Mouse (Mus musculus) stomach, embryonic 15.5 days (tissue): ENCODE measurements around the gene Lamtor5. TPM values are rescaled to one million over a fixed set of nuclear protein-coding genes. Genes with fewer than 3 reads are reported as not detected.
A peak's percentile ranks its signal among the peaks of the same experiment; 100 is the strongest.

Source experiments
- ATAC-seq: fragments of 200-750 bp; cut with Nextera tagmentation; 2 replicates; pipeline ENCODE4 v1.8.0; 2017; ENCODE audit warnings: low read depth, moderate number of reproducible peaks, moderate TSS enrichment; ENCODE audit not compliant: insufficient read depth, low FRiP score
- H3K27ac ChIP-seq: fragments of 300-500 bp; sonication (generic); 2 replicates; pipeline ENCODE4 v1.5.1; 2015; ENCODE audit warnings: mild to moderate bottlenecking, inconsistent platforms
- H3K27me3 ChIP-seq: fragments of 300-500 bp; sonication (generic); replicated peaks from 2 replicates; pipeline ENCODE4 v1.6.1; 2015; ENCODE audit warnings: inconsistent platforms
- H3K36me3 ChIP-seq: fragments of 300-500 bp; sonication (generic); 2 replicates; pipeline ENCODE4 v1.6.1; 2015; ENCODE audit warnings: inconsistent platforms
- H3K4me1 ChIP-seq: fragments of 300-500 bp; sonication (generic); 2 replicates; pipeline ENCODE4 v1.6.1; 2015; ENCODE audit warnings: inconsistent platforms
- H3K4me2 ChIP-seq: fragments of 300-500 bp; sonication (generic); 2 replicates; pipeline ENCODE4 v1.6.1; 2015; ENCODE audit warnings: mild to moderate bottlenecking, inconsistent platforms
- H3K4me3 ChIP-seq: fragments of 300-500 bp; sonication (generic); replicated peaks from 2 replicates; pipeline ENCODE4 v1.5.1; 2015; ENCODE audit warnings: inconsistent platforms
- H3K9ac ChIP-seq: fragments of 300-500 bp; sonication (generic); 2 replicates; pipeline ENCODE4 v1.6.1; 2015; ENCODE audit warnings: inconsistent platforms
- H3K9me3 ChIP-seq: fragments of 300-500 bp; sonication (generic); 2 replicates; pipeline ENCODE4 v1.6.1; 2016; ENCODE audit warnings: inconsistent platforms
- WGBS: fragments of 180-500 bp; shearing (Covaris S2); methylation state at CpG from one replicate; pipeline ENCODE4 v1.1.7; 2015; 5-methylcytosine and 5-hydroxymethylcytosine counted together
- polyA plus RNA-seq: library from polyadenylated mRNA; unstranded; fragments of >200 nt; fragmentation: Nextera tagmentation; extraction: Ambion mirVana; gene quantifications from 2 replicates; pipeline ENCODE4 v1.2.1, GENCODE M21; 2015

Gene Lamtor5
- polyA plus RNA-seq, 1 experiment from 2014 or later = 192 TPM

DNA sequence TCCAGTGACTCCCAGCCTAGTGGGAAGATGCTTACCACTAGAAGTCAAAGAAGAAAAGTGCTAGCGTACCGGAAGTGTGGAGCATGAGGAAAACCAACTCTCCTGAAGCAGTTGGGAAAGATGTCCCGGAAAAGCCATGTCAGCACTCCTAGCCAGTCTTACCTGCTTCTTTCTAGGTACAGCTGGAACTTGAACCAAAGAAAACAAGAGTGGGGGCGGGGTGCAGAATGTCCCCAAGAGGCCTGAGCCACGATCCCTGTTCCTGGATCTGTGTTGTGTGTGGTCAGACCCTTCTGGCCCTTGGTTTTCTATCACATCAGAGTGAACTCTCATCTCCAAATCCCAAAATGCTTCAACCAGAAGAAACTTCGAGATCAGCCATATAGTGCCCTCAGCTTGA, 31.8 kb upstream of the Lamtor5 start:
- H3K9ac ChIP-seq = no peak overlapping the region
- no peak overlapping the region for H3K4me2 ChIP-seq
- no peaks in the 10 kb centered on the region for H3K9me3 ChIP-seq
- WGBS = 81% methylated on average over 6 of the region's 6 CpGs
- H3K4me1 ChIP-seq = no peaks in the 10 kb centered on the region
- H3K27ac ChIP-seq = no peak overlapping the region
- H3K4me3 ChIP-seq = no peak overlapping the region
- ATAC-seq = no peak
- no peaks in the 10 kb centered on the region for H3K36me3 ChIP-seq
- H3K27me3 ChIP-seq = no peaks in the 10 kb centered on the region

DNA sequence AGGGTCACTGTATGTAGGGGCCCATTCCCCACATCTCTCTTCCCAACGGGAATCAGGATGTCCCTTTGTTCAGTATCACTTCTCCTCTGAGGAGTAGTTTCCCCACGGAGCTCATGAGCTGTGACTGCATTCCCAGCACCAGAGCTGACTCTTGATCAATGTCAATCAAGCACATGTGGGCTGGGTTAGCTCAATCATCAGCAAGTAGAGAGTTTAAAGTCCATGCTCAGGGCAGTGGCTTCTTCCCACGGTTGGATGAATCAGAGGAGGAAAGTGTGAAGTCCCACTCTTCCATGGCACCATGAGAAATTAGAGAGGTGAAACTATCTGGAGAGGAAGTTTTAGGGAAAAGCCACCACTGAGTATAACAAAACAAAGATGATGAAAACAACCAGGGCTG, 29.6 kb upstream of the Lamtor5 start:
- H3K27me3 ChIP-seq = no peaks in the 10 kb centered on the region
- H3K4me2 ChIP-seq = no peak overlapping the region
- ATAC-seq = no peak
- H3K9me3 ChIP-seq = no peaks in the 10 kb centered on the region
- WGBS = 63% methylated on average over 3 of the region's 3 CpGs
- no peaks in the 10 kb centered on the region for H3K36me3 ChIP-seq
- H3K4me3 ChIP-seq = no peak overlapping the region
- H3K4me1 ChIP-seq = no peaks in the 10 kb centered on the region
- no peak overlapping the region for H3K27ac ChIP-seq
- H3K9ac ChIP-seq = no peak overlapping the region

DNA sequence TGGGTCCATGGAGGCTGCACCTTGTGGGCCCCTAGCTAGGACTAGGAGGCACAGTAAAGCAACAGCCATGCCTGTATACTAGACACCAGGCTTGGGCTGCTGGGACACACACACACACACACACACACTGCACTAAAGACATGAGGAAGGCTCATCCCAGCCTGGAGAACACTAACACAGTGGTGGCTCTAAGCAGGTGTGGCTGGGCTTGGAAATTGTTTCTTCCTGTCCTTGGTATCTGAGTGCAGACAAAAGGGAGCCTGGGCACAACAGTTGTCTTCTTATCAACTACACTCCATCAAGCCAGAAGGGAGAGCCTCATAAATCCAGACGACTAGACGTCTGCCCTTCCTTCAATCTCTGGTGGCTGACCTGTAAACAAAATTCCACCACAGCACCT, 28.3 kb upstream of the Lamtor5 start:
- H3K27me3 ChIP-seq = no peaks in the 10 kb centered on the region
- no peaks in the 10 kb centered on the region for H3K9me3 ChIP-seq
- no peaks in the 10 kb centered on the region for H3K36me3 ChIP-seq
- 20% methylated on average over 2 of the region's 2 CpGs for WGBS
- no peak overlapping the region for H3K4me2 ChIP-seq
- no peak overlapping the region for H3K4me3 ChIP-seq
- no peaks in the 10 kb centered on the region for H3K4me1 ChIP-seq
- ATAC-seq = no peak
- H3K9ac ChIP-seq = no peak overlapping the region
- no peak overlapping the region for H3K27ac ChIP-seq

DNA sequence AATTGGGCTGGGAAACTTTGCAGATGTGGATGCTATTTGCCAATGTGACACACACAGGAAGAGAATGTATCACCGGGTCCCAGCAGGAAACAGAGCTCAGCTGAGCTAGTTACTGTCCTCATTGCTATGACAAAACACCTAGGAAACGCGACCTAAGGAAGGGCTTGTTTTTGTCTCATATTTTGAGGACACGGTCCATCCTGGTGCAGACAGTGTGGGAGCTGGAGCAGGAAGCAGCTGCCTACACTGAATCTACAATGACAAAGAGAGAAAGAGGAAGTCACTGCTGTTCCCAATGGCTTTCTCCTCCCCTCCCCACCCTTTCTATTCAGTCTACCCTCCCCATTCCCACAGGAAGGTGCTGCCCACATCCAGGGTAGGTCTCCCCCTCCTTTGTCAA, 26.6 kb upstream of the Lamtor5 start:
- no peak overlapping the region for H3K27ac ChIP-seq
- no peaks in the 10 kb centered on the region for H3K4me1 ChIP-seq
- ATAC-seq = no peak
- H3K9me3 ChIP-seq = no peaks in the 10 kb centered on the region
- H3K36me3 ChIP-seq = no peaks in the 10 kb centered on the region
- H3K4me2 ChIP-seq = no peak overlapping the region
- H3K9ac ChIP-seq = no peak overlapping the region
- no peak overlapping the region for H3K4me3 ChIP-seq
- no peaks in the 10 kb centered on the region for H3K27me3 ChIP-seq
- WGBS = 55% methylated on average over 4 of the region's 4 CpGs

DNA sequence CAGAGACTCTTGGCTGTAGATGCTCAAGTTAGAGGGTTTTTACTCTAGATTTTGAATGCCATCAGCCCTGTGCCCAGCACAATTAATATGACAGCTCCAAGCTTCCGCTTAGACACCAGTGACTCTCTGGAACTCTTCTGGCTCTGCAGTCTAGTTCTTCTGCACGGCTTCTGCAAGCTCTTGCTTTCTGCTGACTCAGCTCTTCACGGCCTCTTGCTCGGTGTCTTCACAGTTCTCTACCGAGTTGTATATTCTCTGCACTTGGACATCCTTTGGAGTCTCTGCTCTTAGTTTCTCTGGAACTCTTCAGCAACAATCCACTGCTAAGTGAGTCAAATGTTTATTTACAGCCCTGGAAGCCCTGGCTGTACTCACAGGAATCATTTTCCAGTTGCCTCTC, 24.7 kb upstream of the Lamtor5 start:
- ATAC-seq = no peak
- H3K4me2 ChIP-seq = no peak overlapping the region
- H3K27me3 ChIP-seq = no peaks in the 10 kb centered on the region
- H3K4me1 ChIP-seq = no peaks in the 10 kb centered on the region
- H3K36me3 ChIP-seq = no peaks in the 10 kb centered on the region
- 55% methylated on average over 5 of the region's 5 CpGs for WGBS
- no peak overlapping the region for H3K4me3 ChIP-seq
- no peaks in the 10 kb centered on the region for H3K9me3 ChIP-seq
- H3K27ac ChIP-seq = no peak overlapping the region
- no peak overlapping the region for H3K9ac ChIP-seq

DNA sequence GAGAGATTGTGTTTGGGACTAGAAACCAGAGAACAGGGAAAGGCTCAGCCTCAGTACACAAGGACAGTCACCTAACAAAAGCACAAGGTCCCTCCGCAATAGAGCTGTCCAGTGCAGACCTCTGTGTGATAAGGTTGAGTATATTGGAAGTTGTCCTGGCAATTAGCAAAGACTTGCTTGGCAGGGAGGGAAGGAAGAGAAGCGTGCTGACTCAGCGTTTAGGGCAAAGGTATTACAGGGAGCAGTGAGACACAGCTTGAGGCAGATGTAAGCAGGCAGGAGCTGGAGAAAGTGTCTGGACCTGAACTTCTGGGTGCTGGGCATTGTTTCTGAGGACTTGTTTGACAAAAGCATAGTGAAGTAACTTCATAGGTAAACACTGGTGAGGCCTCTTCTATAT, 22.7 kb upstream of the Lamtor5 start:
- no peak overlapping the region for H3K4me3 ChIP-seq
- H3K9me3 ChIP-seq = no peaks in the 10 kb centered on the region
- no peak for ATAC-seq
- WGBS = 70% methylated on average over 3 of the region's 3 CpGs
- H3K27ac ChIP-seq = no peak overlapping the region
- H3K9ac ChIP-seq = no peak overlapping the region
- H3K4me1 ChIP-seq = no peaks in the 10 kb centered on the region
- no peaks in the 10 kb centered on the region for H3K27me3 ChIP-seq
- H3K4me2 ChIP-seq = no peak overlapping the region
- no peaks in the 10 kb centered on the region for H3K36me3 ChIP-seq

DNA sequence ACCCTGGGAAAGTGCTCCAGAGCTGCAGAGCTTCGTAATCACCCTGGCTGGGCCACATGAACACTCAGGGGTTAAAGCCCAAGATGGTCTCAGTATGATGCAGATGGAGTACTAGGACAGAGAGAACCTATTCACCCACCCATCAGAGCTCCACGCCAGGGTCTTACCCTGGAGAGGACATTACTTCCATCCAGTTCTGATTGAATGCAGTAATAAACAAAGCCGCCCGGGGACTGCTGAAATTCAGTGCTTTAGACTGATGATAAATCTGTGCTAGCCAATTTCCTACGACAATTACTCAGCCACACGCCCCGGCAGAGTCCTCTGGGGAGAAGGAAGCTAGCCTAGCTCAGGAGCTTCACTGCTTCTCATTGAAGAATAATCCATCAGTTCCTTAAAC, 21.9 kb upstream of the Lamtor5 start:
- Histone ChIP-seq H3K9ac (no peak overlapping the region), H3K4me2 (no peak overlapping the region), H3K4me3 (no peak overlapping the region), H3K9me3 (no peaks in the 10 kb centered on the region), H3K27me3 (no peaks in the 10 kb centered on the region), H3K4me1 (no peaks in the 10 kb centered on the region), H3K27ac (no peak overlapping the region), H3K36me3 (no peaks in the 10 kb centered on the region)
- no peak for ATAC-seq
- whole genome bisulfite sequencing = 39% methylated on average over 7 of the region's 7 CpGs

DNA sequence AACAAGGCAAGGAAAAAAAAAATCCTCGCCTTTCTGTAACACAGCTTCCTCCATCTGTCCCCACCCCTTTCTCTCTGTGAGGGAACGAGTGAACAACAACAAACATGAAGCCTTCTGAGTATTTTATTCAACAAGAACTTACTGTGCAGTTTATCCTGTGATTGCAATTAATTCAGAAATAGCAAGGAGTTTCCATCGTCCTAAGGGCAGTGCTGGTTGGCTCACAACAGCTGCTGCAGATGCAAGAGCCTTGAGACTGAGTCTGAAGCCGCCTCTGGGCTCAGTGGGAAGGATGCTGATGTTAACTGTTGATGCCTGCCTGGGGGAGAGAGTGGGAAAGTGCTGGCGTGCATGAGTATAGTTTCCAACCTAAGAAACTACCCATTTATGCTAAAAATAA, 20.7 kb upstream of the Lamtor5 start:
- Histone ChIP-seq H3K4me1 (no peaks in the 10 kb centered on the region), H3K27me3 (no peaks in the 10 kb centered on the region), H3K4me3 (no peak overlapping the region), H3K27ac (no peak overlapping the region), H3K9me3 (no peaks in the 10 kb centered on the region), H3K4me2 (no peak overlapping the region), H3K9ac (no peak overlapping the region), H3K36me3 (no peaks in the 10 kb centered on the region)
- ATAC-seq = no peak
- 65% methylated on average over 5 of the region's 5 CpGs for WGBS

DNA sequence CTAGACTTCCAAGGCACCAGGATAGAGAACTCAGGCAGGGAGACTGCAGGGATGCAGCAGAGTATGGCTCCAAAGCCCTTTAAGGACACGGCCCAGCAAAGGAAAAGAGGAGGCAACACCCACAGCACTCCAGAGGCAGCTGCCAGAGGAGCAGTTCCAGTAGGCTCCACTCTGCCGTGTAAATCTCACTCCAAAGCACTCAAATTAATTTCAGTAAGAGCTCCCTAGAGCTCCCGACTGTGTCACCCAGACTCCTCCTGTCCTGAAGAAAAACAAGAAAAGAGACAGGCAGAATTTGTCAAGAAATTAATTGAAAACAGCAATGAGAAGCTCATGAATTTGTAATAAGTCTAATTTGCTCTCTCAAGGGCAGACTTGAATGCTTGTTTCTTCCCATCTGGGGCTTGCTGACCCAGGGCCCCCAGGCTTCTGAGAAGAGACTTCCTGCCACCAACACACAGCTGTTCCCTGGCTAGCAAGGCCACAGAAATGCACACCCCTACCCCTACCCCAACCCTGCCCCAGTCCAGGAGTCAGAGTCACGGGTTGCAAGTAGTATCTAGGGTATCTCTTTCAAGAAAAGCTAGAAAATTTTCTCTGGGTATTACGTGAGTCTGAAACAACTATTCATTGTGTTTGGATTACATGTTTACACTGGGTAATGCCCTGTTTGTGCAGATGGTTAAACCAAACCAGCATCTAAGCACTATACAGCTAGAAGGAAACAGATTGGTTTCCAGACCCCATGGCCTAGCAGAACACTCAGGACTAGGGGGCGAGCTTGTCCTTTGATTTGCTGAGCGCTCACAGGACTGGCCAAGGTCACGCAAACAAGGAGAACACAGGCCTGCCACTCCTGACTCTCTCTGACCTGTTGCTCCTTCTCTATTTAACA, 17.5 kb upstream of the Lamtor5 start:
- ATAC-seq = no peak

DNA sequence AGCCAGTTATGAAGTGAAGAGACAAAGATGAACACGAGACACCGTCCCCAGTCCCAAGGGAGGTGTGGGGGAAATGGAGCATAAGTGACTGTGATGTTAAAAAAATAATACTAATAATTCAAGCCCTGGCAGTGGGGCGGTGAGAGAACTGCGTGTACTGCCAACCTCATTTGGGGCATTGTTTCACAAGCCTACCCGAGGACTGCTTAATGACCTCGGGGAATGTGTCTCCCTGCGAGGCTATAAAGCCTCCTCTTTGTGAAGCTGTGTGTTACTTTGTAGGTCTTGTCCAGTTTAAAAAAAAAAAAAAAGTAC, 16.9 kb upstream of the Lamtor5 start:
- 49% methylated on average over 7 of the region's 7 CpGs for WGBS
- H3K27ac ChIP-seq = no peak overlapping the region
- ATAC-seq = no peak
- no peaks in the 10 kb centered on the region for H3K4me1 ChIP-seq
- H3K4me2 ChIP-seq = no peak overlapping the region
- H3K27me3 ChIP-seq = no peaks in the 10 kb centered on the region
- H3K4me3 ChIP-seq = no peak overlapping the region
- H3K36me3 ChIP-seq = no peaks in the 10 kb centered on the region
- no peaks in the 10 kb centered on the region for H3K9me3 ChIP-seq
- H3K9ac ChIP-seq = no peak overlapping the region

More for the DNA sequence above, 17.5 kb upstream of the Lamtor5 start:
- Histone ChIP-seq H3K4me2 (no peak overlapping the region), H3K4me1 (no peaks in the 10 kb centered on the region), H3K27me3 (no peaks in the 10 kb centered on the region), H3K9me3 (no peaks in the 10 kb centered on the region), H3K4me3 (no peak overlapping the region), H3K27ac (peak overlapping the region; percentile 59; the same call in 1 of the 2 replicates), H3K9ac (no peak overlapping the region), H3K36me3 (no peaks in the 10 kb centered on the region)
- 38% methylated on average over 8 of the region's 8 CpGs for WGBS

DNA sequence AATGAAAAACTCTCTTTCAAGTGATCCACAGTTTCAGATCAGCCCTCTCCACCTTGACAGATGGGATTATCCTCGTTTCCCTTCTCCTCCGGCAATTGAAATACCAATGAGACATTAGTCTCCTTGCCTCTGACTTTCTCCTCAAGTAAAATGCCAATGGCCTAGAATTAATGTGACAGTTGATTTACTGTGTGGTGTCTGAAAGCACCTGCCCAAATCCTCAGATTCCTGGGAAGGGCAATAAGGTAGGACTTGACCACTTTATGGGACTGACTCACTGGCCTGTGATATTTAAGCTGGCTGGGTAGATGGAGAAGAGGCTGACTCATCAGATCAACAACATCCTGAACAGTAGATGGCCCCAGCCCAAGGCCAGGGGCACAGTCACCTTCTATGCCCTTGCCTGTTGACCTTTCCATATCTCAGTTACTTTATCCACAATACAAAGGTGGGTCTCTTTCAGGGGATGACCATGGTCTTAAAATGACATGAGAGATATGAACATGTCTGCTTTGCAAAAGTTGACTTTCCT, 11.8 kb upstream of the Lamtor5 start:
- 46% methylated on average over 2 of the region's 2 CpGs for WGBS
- no peak overlapping the region for H3K27ac ChIP-seq
- ATAC-seq = no peak

DNA sequence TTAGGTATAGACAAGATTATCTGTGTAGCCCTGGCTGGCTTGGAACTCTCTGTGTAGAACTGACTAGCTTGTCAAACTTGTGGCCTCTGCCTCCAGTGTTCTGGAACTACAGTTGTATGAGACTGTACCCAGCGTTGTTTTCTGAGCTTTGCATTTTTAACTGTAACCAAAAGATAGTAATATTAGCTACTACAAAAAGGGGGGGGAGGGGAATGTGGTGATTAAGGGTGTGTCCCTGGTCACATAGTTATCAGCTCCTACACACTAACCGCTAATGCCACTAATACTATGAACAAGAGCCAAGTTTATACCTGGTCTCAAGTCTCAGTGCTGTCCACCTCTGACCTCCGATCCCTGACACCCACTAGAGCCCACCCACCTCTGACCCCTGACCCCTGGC, 6.2 kb upstream of the Lamtor5 start:
- WGBS = 89% methylated on average over 3 of the region's 3 CpGs
- H3K27me3 ChIP-seq = no peaks in the 10 kb centered on the region
- H3K9ac ChIP-seq = no peak overlapping the region
- no peaks in the 10 kb centered on the region for H3K4me1 ChIP-seq
- H3K27ac ChIP-seq = no peak overlapping the region
- H3K36me3 ChIP-seq = no peaks in the 10 kb centered on the region
- H3K4me3 ChIP-seq = no peak overlapping the region
- no peak overlapping the region for H3K4me2 ChIP-seq
- ATAC-seq = no peak
- H3K9me3 ChIP-seq = no peaks in the 10 kb centered on the region

More for the DNA sequence above, 11.8 kb upstream of the Lamtor5 start:
- Histone ChIP-seq H3K27me3 (no peaks in the 10 kb centered on the region), H3K4me2 (no peak overlapping the region), H3K9ac (no peak overlapping the region), H3K9me3 (no peaks in the 10 kb centered on the region), H3K4me1 (no peaks in the 10 kb centered on the region), H3K36me3 (no peaks in the 10 kb centered on the region), H3K4me3 (no peak overlapping the region)
